Mouse (Mus musculus): Measurements from ENCODE around the gene Ascl3.

Gene Ascl3

DNA sequence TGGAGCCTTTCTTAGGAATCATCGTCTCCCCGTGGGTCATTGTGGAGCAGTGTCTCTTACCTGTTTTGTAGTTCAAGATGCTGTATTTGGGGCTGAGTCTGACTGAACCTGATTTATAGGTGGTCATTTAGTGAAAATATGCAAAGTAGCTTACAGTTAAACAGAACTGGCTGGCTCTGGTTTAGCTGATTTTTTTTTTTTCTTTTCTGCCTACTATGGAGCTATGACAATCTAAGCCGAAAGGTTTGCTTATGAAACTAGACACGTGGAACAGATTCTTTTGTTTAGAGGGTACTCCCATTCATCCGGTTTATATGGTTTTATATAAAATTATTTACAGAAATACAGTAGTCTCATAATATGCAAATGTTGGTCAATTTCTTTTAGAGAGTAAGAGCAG, at the start of gene Ascl3:
Ascl3 (minus strand) TSS at position 101 of the 400 bp plus-strand sequence.
- DNase-seq (ENCODE audit: low spot score) = no peak

- no peak for DNase-seq (ENCODE audit: low spot score)
Observed at GRCm38 (mm10) chr7:109781087-109781469, 49.6 kb upstream of the Ascl3 start.

DNA sequence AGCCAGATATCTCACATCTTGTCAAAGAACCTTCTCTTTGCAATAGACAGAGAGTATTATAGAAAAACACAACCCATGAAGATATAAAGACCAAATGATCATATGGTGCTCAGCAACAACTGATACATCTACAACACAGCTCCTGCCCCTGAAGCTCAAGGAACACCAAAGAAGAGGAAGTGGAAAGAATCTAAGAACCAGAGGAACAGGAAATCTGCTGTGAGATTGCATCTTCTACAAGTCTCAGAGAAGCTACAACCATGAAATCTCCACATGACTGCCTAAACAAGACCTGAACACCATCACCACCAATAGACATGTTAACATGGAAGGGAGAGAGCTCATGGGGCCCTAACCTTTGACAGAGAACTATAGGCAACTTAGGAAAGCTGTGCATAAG, 40.7 kb upstream of the Ascl3 start:
- DNase-seq (ENCODE audit: low spot score) = no peak

DNA sequence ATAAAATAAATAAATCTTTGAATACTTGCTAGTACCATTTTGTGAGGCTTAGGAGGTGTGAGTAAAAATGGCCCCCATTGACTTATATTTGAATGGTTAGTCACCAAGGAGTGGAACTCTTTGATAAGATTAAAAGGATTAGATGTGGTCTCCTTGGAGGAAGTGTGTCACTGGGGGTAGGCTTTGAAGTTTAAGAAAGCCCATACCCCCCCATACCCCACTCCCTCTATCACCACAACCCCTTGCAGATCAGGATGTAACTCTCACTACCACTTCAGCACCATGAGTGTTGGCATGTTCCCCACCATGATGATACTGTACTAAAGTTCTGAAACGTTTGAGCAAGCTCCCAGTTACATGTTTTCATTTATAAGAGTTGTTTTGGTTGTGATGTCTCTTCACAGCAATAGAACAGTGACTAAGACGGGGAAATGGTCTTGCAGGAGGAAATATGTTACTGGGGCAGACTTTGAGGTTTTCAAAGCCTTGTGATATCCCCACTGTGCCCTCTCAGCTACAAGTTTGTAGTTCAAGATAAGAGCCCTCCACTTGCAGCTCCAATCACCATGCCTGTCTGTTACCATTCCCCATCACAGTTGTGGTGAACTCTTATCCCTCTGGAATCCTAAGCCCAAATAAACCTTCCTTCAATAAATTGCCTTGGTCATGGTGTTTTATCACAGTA, 37.3 kb upstream of the Ascl3 start:
- no peak for DNase-seq (ENCODE audit: low spot score)

- DNase-seq (ENCODE audit: low spot score) = no peak
Observed at GRCm38 (mm10) chr7:109767575-109768350, 36.2 kb upstream of the Ascl3 start.

- no peak for DNase-seq (ENCODE audit: low spot score)
Observed at GRCm38 (mm10) chr7:109764009-109764408, 32.5 kb upstream of the Ascl3 start.

DNA sequence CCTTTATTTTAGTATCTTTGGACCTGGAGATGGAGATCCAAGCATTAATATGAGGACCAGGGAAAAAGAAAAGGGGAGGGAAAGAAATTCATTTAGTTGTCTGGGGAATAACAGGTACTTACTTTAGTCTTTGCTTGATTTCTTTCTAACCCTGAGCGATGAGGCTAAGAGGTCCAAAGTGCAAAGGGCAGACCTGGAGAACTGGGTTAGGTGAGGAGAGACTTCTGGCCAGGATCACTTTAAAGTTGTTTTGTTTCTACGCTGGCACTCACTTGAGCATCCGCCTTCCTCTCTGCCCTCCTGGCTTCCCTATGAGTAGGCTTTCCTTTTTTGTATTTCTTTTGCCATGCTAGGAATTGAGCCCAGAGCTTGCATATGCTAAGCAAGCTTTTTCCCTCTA, 24.8 kb upstream of the Ascl3 start:
- no peak for DNase-seq (ENCODE audit: low spot score)

- DNase-seq (ENCODE audit: low spot score) = no peak
Observed at GRCm38 (mm10) chr7:109754034-109754433, 22.5 kb upstream of the Ascl3 start.

DNA sequence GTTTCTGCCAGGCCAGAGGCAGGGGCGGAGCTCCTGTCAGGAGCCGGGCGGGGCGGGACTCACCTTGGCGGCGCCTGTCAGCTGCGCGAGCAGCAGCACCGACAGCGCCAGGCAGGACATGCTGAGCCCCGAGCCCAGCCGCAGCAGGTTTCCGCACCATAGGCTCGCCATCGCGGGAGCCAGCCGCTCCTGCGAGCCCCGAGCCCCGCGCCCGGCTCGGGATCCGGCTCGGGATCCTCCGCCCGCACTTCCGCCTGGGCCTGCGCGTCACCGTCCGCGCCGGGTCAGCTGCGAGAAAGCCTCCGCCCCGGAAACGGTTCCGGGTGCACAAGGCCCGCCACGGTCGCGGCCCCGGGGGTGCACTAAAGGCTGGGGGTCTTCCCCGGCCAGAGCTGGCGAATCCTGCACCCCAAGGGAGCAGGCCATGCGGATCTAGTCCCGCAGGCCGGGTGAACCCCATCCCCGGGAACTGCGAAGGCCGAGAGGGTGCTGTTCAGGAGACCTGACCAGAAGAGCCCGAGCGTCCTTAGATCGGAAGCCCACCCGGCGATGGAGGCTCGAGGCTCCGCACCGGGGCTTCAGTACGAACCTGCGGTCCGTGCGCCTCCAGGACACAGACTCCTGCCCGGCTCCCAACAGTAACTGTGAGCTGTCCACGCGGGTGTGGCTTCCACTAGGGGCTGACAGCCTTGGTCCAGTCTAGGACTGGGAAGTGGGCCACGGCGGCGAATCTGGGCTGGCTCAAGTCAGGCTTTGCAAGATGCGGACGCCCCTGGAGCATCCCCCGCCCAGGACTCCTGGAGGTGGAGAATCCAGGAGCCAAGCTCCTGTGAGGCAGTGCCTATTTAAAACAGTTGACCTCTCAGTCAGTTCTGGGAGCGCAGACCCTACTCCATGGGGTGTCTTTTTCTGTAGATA, 20.7 kb upstream of the Ascl3 start, which contains the start of gene Tmem9b:
Tmem9b (minus strand) TSS at position 868 of the 918 bp plus-strand sequence.
- DNase-seq (ENCODE audit: low spot score) = peak; percentile 78

- DNase-seq (ENCODE audit: low spot score) = no peak
Observed at GRCm38 (mm10) chr7:109751427-109752007, 20.0 kb upstream of the Ascl3 start.

- peak; percentile 9 for DNase-seq (ENCODE audit: low spot score)
Observed at GRCm38 (mm10) chr7:109747747-109748146, 16.2 kb upstream of the Ascl3 start.

- DNase-seq (ENCODE audit: low spot score) = no peak
Observed at GRCm38 (mm10) chr7:109741703-109742102, 10.2 kb upstream of the Ascl3 start.

- no peak for DNase-seq (ENCODE audit: low spot score)
Observed at GRCm38 (mm10) chr7:109741060-109741459, 9.5 kb upstream of the Ascl3 start.

DNA sequence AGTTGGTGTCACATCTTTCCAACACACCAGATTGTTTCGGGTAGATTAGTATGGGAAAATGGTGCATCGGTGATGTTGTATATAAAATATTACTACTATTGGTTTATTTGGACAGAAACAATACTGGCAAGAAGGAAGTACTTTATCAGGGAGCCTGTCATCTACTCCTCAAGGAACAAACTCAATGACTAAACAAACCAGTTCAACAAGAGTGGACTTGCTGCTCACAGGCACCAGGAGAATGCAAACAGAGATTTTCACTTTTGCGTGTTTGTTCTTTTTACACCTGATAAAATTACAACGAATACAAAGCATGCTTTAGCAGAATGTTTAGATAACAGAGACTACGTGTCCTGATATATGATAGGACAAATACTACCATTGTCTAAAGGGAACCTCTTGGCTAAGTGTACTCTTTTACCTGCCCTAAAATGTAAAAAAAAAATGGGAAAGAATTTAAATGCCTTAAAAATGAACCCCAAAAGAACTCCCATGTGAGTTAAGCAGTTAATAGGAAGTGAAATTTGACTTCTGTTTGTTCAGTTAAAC, 8.4 kb upstream of the Ascl3 start:
- DNase-seq (ENCODE audit: low spot score) = no peak

DNA sequence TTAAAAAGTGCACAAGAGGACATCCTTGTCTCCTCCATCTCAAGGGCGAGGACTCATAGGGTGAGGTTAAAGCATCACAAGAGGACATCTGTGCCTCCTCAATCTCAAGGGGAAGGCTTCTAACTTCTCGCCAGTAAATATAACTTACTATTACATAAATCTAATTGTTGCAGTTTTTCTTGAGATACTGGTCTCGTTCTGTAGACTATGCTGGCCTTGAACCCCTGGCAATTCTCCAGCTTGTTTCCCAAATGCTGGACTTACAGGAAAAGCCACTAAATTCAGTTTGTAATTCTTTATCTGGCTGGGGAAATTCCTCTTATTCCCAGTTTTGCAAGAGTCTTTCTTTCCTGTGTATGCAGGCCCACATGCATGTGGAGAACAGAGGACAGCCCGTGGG, 3.3 kb upstream of the Ascl3 start:
- no peak for DNase-seq (ENCODE audit: low spot score)

- DNase-seq (ENCODE audit: low spot score) = no peak
Observed at GRCm38 (mm10) chr7:109723697-109724096, 7.8 kb downstream of the Ascl3 start, which contains the start of gene BC051019. Gene BC051019, minus strand, starts transcription at chr7:109723850.

DNA sequence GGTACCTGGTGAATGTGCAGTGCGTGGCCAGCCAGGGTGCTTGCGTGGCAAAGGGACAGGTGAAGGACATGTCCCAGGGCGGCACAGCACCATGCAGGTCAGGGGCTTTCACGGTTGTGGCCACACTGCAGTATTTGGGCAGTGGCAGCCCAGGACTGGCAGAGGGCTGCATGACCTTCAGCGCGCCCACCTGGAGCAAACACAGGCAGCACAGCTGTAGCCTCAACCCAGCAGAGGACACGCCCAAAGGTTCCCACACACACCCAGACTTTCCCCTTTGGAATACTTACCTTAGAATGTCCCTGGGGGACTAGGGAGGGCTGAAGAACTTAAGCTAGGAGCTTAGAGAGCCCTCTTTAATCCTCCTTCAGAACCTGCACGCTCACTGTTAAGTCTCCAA, 8.4 kb downstream of the Ascl3 start:
- DNase-seq (ENCODE audit: low spot score) = no peak

- DNase-seq (ENCODE audit: low spot score) = no peak
Observed at GRCm38 (mm10) chr7:109722618-109723017, 8.9 kb downstream of the Ascl3 start.

GRCm38 (mm10) chr7:109719286-109719685, 12.2 kb downstream of the Ascl3 start:
- no peak for DNase-seq (ENCODE audit: low spot score)

DNA sequence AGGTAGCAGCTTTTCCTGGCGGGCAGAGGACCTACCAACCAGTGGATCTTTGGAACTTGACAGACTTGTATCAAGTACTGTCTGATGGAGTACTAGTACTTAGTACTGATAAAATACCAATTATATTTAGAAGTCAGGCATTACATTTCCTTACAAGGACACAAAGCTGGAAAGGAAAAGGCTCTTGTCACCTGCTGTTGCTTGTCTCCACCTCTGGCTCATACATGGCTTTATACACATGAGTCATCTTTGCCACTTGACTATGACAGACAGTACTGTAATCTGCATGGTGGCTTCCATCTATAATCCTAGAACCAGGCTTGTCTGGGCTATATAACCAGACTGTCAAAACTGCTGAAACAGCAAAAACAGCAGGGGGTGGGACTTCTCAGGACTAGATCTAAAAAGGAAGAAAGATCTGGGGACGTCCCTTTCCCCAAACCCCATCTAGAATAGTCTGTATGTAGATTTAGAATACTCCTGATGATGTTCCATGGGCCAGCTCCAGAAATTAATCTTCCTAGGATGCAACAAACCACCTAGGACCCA, 18.0 kb downstream of the Ascl3 start:
- DNase-seq (ENCODE audit: low spot score) = no peak

DNA sequence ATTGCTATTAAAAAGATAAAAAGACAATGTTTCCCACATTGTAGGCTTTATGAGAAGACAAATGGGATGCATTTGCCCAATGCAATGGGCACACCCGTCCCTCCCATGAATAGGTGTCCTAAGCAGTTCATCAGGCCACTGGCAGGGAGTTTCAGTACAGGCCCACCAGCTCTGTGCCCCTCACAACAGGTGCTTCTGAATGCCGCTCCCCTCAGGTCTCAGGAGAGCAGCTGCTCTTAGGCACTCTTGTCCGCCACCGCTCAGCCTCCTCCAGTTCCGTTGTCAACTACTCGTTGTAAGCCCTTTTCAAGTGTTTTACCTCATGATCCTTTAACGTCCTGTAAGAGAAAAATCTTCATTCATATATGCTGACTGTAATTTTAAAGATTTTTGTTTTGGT, 19.3 kb downstream of the Ascl3 start:
- DNase-seq (ENCODE audit: low spot score) = no peak

Data from MN1 (cell line).